Mouse (Mus musculus): ENCODE results near the gene Morn4. TPM values are rescaled to one million over a fixed set of nuclear protein-coding genes. Genes with fewer than 3 reads are reported as not detected.

The Morn4 gene
- total RNA-seq, 2 experiments from 2014 or later, result 3.3 to 3.7 TPM

Other genes starting within 250 kb of the Morn4 start
- 1 to 10 TPM; 5.6 to 5.8 TPM for gene Frat2, start 238.2 kb downstream of the Morn4 start, total RNA-seq (2021)
- gene Rrp12, start 190.2 kb downstream of the Morn4 start, total RNA-seq (2021), result 10 to 100 TPM; 14.1 to 15.5 TPM
- 100 to 1,000 TPM in 1 of 2 experiments, 10 to 100 TPM in 1; 98.5 to 103 TPM for gene Pgam1, start 174.4 kb downstream of the Morn4 start, total RNA-seq (2021)
- 10 to 100 TPM; 10.8 to 12.4 TPM for gene Exosc1, start 152.9 kb downstream of the Morn4 start, total RNA-seq (2021)
- gene Zdhhc16, start 152.9 kb downstream of the Morn4 start, total RNA-seq (2021), result 10 to 100 TPM; 17.1 to 17.6 TPM
- 10 to 100 TPM; 13.2 to 17.2 TPM for gene Mms19, start 105.2 kb downstream of the Morn4 start, total RNA-seq (2021)
- gene Ubtd1, start 104.6 kb downstream of the Morn4 start, total RNA-seq (2021), result 10 to 100 TPM; 22.3 to 23.8 TPM
- not detected for gene Ankrd2, start 50.4 kb downstream of the Morn4 start, total RNA-seq (2021)
- gene Hoga1, start 40.7 kb downstream of the Morn4 start, total RNA-seq (2021), result 1 to 10 TPM; 1.1 to 1.7 TPM
- not detected for gene 4933411K16Rik, start 34.1 kb downstream of the Morn4 start, total RNA-seq (2021)
- gene Pi4k2a, start 4.1 kb upstream of the Morn4 start, total RNA-seq (2021), result 10 to 100 TPM; 18.4 to 19.0 TPM
- 10 to 100 TPM in 1 of 2 experiments, 1 to 10 TPM in 1; 9.7 to 14.5 TPM for gene Avpi1, start 42.7 kb upstream of the Morn4 start, total RNA-seq (2021)
- gene Marveld1, start 61.0 kb upstream of the Morn4 start, total RNA-seq (2021), result 10 to 100 TPM; 20.9 to 24.3 TPM
- 10 to 100 TPM; 18.3 to 23.0 TPM for gene Zfyve27, start 77.6 kb upstream of the Morn4 start, total RNA-seq (2021)
- 1 to 10 TPM; 5.3 to 7.9 TPM for gene Sfrp5, start 115.9 kb upstream of the Morn4 start, total RNA-seq (2021)
- under 1 TPM; 0.67 to 0.83 TPM for gene Golga7b, start 161.2 kb upstream of the Morn4 start, total RNA-seq (2021)